Mouse (Mus musculus): Measurements from ENCODE around the gene Nkx1-1. TPM values are rescaled to one million over a fixed set of nuclear protein-coding genes. Genes with fewer than 3 reads are reported as not detected.

Gene Nkx1-1
- polyA plus RNA-seq, 1 experiment from 2014 or later, result not detected

DNA sequence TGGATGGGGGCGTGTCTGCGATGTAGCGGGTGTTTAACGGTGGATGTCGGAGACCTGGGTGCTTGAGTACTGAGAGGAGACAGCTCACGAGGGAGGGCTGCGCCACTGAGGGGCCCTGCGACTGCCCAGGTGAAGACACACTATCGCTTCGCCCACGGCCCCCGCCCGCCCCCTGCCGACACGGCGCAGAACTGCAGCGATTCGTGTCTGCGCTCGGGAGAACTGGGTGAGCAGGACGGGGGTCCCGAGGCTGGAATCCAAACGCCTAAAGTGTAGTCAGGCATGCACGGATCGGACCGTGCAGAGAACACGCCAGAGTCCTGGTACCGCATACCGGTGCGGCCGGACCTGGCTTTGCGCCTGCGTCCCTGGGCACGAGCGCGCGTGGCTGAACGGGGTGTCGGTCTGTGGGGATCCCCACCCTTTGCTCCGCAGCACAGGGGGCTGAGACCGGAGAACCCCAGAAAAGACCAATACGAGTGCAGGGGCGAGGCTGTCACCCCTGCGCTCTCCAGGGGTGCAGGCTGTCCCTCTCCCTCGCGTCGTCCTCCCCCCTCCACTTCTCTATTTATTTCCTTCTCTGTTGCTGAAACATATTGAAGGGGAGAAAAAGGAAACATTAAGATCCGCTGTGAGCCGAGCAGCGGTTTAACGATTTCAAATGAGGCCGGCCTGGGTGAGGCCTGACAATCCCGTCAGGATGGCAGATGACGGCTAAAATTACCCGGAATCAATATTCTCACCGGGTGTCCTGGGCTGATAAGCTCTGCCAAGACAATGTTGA lies 9.3 kb upstream of the Nkx1-1 start:
- Histone ChIP-seq H3K4me2 (ENCODE audit: low read depth, low read length) (peak overlapping the region; percentile 36; the same call in 1 of the 2 replicates), H3K36me3 (ENCODE audit: control insufficient read depth, insufficient read depth, low read length) (no peaks in the 10 kb centered on the region), H3K9me3 (ENCODE audit: control insufficient read depth, low read length) (no peaks in the 10 kb centered on the region), H3K27me3 (ENCODE audit: control insufficient read depth, insufficient read depth, low read depth, low read length) (peaks cover 27% of the 10 kb centered on the region), H3K4me3 (ENCODE audit: low read length) (peak overlapping the region; percentile 23), H3K4me1 (replicated peaks; ENCODE audit: control insufficient read depth, insufficient read depth, low read length) (peaks cover 6% of the 10 kb centered on the region; the same call in 1 of the 2 replicates), H3K9ac (ENCODE audit: low read length) (peak overlapping the region; percentile 7; the same call in 1 of the 2 replicates), H3K27ac (ENCODE audit: low read length) (no peak overlapping the region)
- WGBS, result 6% methylated on average over 56 of the region's 56 CpGs
- peak; percentile 29; the same call in 1 of the 2 replicates for ATAC-seq (ENCODE audit: low read depth)

DNA sequence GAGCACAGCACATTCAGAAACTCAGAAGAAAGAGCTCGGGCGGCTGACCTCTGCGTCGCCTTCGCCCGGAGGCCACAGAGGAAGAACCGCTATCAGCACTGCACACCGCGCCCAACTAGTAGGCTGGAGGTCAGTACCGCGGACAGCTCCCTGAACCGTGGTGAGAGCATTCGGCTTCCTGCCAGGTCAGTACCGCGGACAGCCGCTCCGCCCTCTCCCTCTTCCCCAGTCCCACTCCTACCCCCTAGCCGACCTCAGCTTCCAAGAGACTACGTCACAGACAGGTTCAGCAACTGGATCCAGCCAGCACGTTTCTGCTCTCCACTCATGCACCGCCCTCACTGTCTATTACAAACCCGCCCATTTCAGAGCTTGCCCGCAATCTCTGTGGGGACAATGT lies 4.4 kb upstream of the Nkx1-1 start:
- 1% methylated on average over 23 of the region's 23 CpGs for WGBS
- H3K9ac ChIP-seq (ENCODE audit: low read length), result no peak overlapping the region
- H3K4me1 ChIP-seq (replicated peaks; ENCODE audit: control insufficient read depth, insufficient read depth, low read length), result peaks cover 14% of the 10 kb centered on the region; the same call in 1 of the 2 replicates
- no peak overlapping the region for H3K4me2 ChIP-seq (ENCODE audit: low read depth, low read length)
- peak; percentile 91 for ATAC-seq (ENCODE audit: low read depth)
- H3K27ac ChIP-seq (ENCODE audit: low read length), result no peak overlapping the region
- H3K4me3 ChIP-seq (ENCODE audit: low read length), result no peak overlapping the region
- peaks cover 59% of the 10 kb centered on the region for H3K27me3 ChIP-seq (ENCODE audit: control insufficient read depth, insufficient read depth, low read depth, low read length)
- H3K9me3 ChIP-seq (ENCODE audit: control insufficient read depth, low read length), result no peaks in the 10 kb centered on the region
- H3K36me3 ChIP-seq (ENCODE audit: control insufficient read depth, insufficient read depth, low read length), result no peaks in the 10 kb centered on the region

DNA sequence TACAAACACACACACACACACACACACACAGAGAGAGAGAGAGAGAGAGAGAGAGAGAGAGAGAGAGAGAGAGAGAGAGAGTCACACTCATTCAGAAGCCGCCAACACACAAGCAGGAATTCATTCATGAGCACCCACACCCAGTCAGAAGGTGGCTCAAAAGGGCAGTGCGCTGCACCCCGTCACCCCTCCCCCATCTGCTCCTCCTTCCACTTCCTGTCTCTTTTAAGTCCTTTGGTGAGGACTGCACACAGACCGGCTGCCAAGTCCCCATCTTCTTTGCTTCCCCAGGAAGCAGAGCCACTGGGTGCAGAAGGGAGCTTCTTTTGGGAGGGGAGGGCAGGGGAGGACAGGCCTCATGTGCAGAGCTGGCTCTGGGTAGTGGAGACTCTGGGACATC lies 2.2 kb upstream of the Nkx1-1 start:
- peaks cover 9% of the 10 kb centered on the region; the same call in 1 of the 2 replicates for H3K4me1 ChIP-seq (replicated peaks; ENCODE audit: control insufficient read depth, insufficient read depth, low read length)
- no peak overlapping the region for H3K4me3 ChIP-seq (ENCODE audit: low read length)
- no peak overlapping the region for H3K9ac ChIP-seq (ENCODE audit: low read length)
- no peak overlapping the region for H3K27ac ChIP-seq (ENCODE audit: low read length)
- H3K9me3 ChIP-seq (ENCODE audit: control insufficient read depth, low read length), result no peaks in the 10 kb centered on the region
- ATAC-seq (ENCODE audit: low read depth), result no peak
- H3K27me3 ChIP-seq (ENCODE audit: control insufficient read depth, insufficient read depth, low read depth, low read length), result peaks cover 72% of the 10 kb centered on the region
- 6% methylated on average over 4 of the region's 4 CpGs for whole genome bisulfite sequencing
- no peaks in the 10 kb centered on the region for H3K36me3 ChIP-seq (ENCODE audit: control insufficient read depth, insufficient read depth, low read length)
- no peak overlapping the region for H3K4me2 ChIP-seq (ENCODE audit: low read depth, low read length)

DNA sequence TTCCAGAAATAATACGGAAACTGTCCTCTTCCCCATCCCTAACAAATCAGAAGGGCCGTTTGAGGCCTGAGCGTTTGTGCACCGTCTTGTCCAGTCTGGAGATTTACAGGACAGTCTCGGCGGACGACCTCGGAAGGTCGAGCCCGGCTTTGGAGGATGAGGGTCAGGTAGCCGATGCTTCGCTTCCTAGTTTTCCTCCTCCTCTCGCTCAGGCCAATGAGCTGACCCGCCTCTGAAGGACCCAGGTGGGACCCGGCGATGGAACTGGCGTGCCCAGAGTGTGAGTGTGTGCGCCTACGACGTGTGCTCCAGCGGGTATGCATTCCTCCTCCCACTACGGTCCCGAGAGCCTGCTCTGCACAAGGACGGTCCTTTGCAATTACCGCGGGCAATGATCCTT lies 1.4 kb upstream of the Nkx1-1 start:
- H3K27me3 ChIP-seq (ENCODE audit: control insufficient read depth, insufficient read depth, low read depth, low read length), result peaks cover 79% of the 10 kb centered on the region
- no peak overlapping the region for H3K4me3 ChIP-seq (ENCODE audit: low read length)
- no peaks in the 10 kb centered on the region for H3K36me3 ChIP-seq (ENCODE audit: control insufficient read depth, insufficient read depth, low read length)
- no peak for ATAC-seq (ENCODE audit: low read depth)
- no peak overlapping the region for H3K4me2 ChIP-seq (ENCODE audit: low read depth, low read length)
- H3K27ac ChIP-seq (ENCODE audit: low read length), result no peak overlapping the region
- 3% methylated on average over 26 of the region's 26 CpGs for WGBS
- H3K9me3 ChIP-seq (ENCODE audit: control insufficient read depth, low read length), result no peaks in the 10 kb centered on the region
- peaks cover 9% of the 10 kb centered on the region; the same call in 1 of the 2 replicates for H3K4me1 ChIP-seq (replicated peaks; ENCODE audit: control insufficient read depth, insufficient read depth, low read length)
- no peak overlapping the region for H3K9ac ChIP-seq (ENCODE audit: low read length)

DNA sequence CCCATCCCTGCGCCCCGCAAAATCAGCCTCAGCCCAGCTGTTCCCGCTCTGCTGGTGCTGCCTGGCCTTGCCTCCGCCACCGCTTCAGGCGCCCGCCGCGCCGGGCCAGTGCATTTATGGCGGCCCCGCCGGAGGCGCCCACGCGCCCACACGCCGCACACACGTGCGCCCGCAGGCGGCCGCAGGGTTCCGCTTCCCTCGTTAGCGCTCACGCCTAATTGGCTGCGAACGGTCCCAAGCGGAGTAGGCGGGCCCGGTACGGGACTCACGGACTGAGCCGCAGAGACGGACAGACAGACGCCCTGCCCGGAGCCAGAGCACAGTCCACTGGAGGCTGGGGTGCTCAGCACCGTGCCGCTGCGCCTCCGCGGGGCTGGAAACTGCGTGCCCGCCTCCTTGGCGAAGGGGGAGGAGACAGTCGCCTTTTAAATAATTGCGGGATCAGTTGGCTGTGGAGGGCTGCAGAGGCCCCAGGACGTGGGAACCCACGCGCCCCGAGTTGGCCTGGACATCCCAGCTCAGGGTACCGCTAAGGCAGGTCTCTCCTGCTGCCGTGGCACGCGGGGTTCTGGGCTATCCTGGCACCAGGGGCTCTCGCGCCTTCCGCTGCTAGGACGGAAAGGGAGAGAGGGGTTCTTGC lies 485 bp upstream of the Nkx1-1 start:
- WGBS, result 1% methylated on average over 59 of the region's 60 CpGs
- ATAC-seq (ENCODE audit: low read depth), result no peak
- peak overlapping the region; percentile 18 for H3K4me2 ChIP-seq (ENCODE audit: low read depth, low read length)
- no peaks in the 10 kb centered on the region for H3K36me3 ChIP-seq (ENCODE audit: control insufficient read depth, insufficient read depth, low read length)
- H3K9me3 ChIP-seq (ENCODE audit: control insufficient read depth, low read length), result no peaks in the 10 kb centered on the region
- no peak overlapping the region for H3K27ac ChIP-seq (ENCODE audit: low read length)
- H3K4me3 ChIP-seq (ENCODE audit: low read length), result peak overlapping the region; percentile 14
- no peak overlapping the region for H3K9ac ChIP-seq (ENCODE audit: low read length)
- H3K27me3 ChIP-seq (ENCODE audit: control insufficient read depth, insufficient read depth, low read depth, low read length), result peaks cover 88% of the 10 kb centered on the region
- H3K4me1 ChIP-seq (replicated peaks; ENCODE audit: control insufficient read depth, insufficient read depth, low read length), result peaks cover 9% of the 10 kb centered on the region; the same call in 1 of the 2 replicates

DNA sequence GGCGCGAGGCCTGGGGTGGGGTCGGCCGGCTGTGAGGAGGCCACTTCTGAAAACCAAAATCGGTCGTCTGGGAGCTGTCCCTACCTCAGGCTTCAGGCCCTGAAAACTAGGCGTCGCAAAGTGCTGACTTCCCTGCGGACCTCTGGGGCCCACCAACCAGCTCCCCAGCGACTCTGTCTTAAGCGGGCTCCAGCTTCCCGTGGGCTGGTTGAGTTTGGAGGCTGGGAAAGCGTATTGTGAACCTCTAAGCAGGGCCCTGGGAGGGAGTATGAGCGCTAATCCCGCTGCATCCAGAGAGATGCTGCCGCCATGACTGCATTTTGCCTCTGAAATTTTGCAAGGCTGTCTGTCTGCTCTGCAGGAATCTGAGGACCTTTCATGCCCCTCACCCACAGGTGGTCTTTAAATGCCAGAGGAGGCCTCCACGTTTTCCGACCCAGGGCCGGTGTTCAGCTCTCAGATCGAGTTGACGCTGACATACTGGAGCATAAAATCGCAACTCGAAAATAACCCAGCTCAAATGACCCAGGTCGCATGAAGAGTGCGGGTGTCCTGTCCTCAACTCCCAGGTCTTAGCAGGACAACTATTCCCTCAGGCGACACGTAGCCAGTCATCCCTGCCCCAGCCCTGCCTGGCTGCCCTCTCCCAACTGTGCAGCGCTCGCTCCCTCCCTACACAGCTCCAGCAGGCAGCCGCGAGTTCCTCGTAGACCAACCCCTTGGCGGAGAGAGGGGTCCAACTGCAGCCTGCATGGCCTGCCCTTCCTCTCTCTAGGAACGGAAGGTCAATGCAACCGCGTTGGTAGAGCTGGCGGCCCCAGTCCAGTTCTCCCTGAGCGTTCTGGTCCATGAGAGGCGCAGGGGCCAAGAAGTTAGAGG lies 1.5 kb downstream of the Nkx1-1 start:
- H3K4me2 ChIP-seq (ENCODE audit: low read depth, low read length), result no peak overlapping the region
- H3K4me1 ChIP-seq (replicated peaks; ENCODE audit: control insufficient read depth, insufficient read depth, low read length), result peaks cover 9% of the 10 kb centered on the region; the same call in 1 of the 2 replicates
- WGBS, result 1% methylated on average over 39 of the region's 39 CpGs
- H3K9ac ChIP-seq (ENCODE audit: low read length), result no peak overlapping the region
- ATAC-seq (ENCODE audit: low read depth), result no peak
- H3K36me3 ChIP-seq (ENCODE audit: control insufficient read depth, insufficient read depth, low read length), result no peaks in the 10 kb centered on the region
- no peak overlapping the region for H3K27ac ChIP-seq (ENCODE audit: low read length)
- peaks cover 96% of the 10 kb centered on the region for H3K27me3 ChIP-seq (ENCODE audit: control insufficient read depth, insufficient read depth, low read depth, low read length)
- no peak overlapping the region for H3K4me3 ChIP-seq (ENCODE audit: low read length)
- no peaks in the 10 kb centered on the region for H3K9me3 ChIP-seq (ENCODE audit: control insufficient read depth, low read length)

DNA sequence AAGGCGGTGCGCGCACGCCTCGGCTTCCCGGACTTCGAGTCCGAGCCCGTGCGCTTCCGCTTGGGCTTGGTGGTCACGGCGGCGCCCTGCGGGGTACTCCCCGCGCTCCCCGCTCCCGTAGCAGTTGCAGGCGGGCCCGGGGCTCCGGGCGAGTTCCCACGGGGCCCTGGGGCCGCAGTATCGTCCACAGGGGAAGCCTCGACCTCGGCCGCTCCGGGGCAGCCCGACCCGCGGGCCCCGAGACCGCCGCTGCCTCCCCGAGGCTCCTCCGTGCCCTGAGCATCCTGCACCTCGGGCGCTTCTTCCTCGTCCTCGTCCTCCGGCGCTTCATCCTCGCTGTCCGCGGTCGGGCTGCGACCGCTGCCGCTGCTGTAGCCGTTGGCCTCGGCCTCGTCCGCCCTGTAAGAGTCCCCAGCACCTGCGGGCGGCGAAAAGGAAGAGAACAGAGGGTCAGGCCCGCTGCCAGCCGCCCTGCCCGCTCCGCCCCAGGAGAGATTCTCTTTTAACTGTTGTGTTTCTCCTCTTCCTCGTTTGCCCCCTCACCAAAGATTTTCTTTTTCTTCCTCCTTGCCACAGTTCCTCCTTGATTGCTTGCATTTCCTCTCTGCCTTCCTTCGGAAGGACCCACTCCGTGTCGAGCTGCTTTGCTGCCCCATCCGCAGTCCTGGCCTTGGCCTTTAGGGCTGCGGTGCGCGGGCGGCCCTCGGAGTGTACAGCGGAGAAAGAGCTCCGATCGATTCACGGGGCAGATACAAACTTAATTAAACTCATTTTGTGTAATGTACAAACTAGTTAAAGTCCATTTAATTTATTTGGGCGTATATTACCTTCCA lies 2.4 kb downstream of the Nkx1-1 start:
- WGBS, result 1% methylated on average over 74 of the region's 77 CpGs
- no peak overlapping the region for H3K9ac ChIP-seq (ENCODE audit: low read length)

DNA sequence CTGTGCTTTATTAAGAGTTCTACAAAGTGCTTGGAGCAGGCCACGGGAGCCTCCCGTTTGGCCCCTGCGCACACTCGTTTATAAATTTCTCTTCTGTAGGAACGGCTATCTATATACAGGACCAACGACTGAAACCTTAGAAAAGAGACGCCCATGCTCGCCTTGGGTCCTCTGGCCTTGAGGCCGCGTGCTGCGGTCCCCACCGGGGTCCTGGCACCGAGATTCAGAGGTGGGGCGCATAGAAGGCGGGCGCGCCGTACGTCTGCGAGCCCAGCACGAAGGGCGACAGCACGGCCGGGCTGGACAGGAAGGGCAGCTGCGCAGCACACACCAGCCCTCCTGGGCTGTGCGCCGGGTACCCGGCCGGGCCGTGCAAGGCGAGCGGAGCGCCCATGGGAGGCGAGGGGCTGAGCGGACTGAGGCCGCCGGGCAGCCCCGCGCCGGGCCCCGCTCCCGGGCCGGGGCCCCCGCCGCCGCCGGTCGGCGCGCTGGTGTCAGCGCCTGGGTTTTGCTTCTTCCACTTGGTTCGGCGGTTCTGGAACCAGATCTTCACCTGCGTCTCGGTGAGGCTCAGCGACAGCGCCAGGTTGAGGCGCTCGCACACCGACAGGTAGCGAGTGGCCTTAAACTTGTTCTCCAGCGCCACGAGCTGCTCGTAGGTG lies 3.1 kb downstream of the Nkx1-1 start:
- Histone ChIP-seq H3K36me3 (ENCODE audit: control insufficient read depth, insufficient read depth, low read length) (no peaks in the 10 kb centered on the region), H3K27ac (ENCODE audit: low read length) (no peak overlapping the region), H3K4me1 (replicated peaks; ENCODE audit: control insufficient read depth, insufficient read depth, low read length) (peaks cover 9% of the 10 kb centered on the region; the same call in 1 of the 2 replicates), H3K4me2 (ENCODE audit: low read depth, low read length) (peak overlapping the region; percentile 41), H3K27me3 (ENCODE audit: control insufficient read depth, insufficient read depth, low read depth, low read length) (peaks cover 85% of the 10 kb centered on the region), H3K9me3 (ENCODE audit: control insufficient read depth, low read length) (no peaks in the 10 kb centered on the region), H3K9ac (ENCODE audit: low read length) (no peak overlapping the region), H3K4me3 (ENCODE audit: low read length) (peak overlapping the region; percentile 23)
- under 1% methylated on average over 50 of the region's 64 CpGs for WGBS
- no peak for ATAC-seq (ENCODE audit: low read depth)

More for the DNA sequence above, 2.4 kb downstream of the Nkx1-1 start:
- Histone ChIP-seq H3K4me1 (replicated peaks; ENCODE audit: control insufficient read depth, insufficient read depth, low read length) (peaks cover 9% of the 10 kb centered on the region; the same call in 1 of the 2 replicates), H3K4me3 (ENCODE audit: low read length) (peak overlapping the region; percentile 23), H3K9me3 (ENCODE audit: control insufficient read depth, low read length) (no peaks in the 10 kb centered on the region), H3K4me2 (ENCODE audit: low read depth, low read length) (peak overlapping the region; percentile 41), H3K36me3 (ENCODE audit: control insufficient read depth, insufficient read depth, low read length) (no peaks in the 10 kb centered on the region), H3K27ac (ENCODE audit: low read length) (no peak overlapping the region), H3K27me3 (ENCODE audit: control insufficient read depth, insufficient read depth, low read depth, low read length) (peaks cover 92% of the 10 kb centered on the region)
- ATAC-seq (ENCODE audit: low read depth), result no peak
